Mouse (Mus musculus) ES-E14 (cell line): ENCODE data around the gene Tmcc1.

Source experiments
- CHD2 ChIP-seq: IDR thresholded peaks from 2 replicates; pipeline ENCODE4 v1.6.1; 2014; ENCODE audit warnings: mild to moderate bottlenecking, low read depth, low read length, inconsistent platforms
- HCFC1 ChIP-seq: IDR thresholded peaks from 2 replicates; pipeline ENCODE4 v1.6.1; 2012; ENCODE audit warnings: low read length, inconsistent platforms, borderline replicate concordance; ENCODE audit not compliant: insufficient read depth
- MAFK ChIP-seq: IDR thresholded peaks from 2 replicates; pipeline ENCODE4 v1.6.1; 2014; ENCODE audit warnings: mild to moderate bottlenecking, low read depth, low read length, inconsistent platforms; ENCODE audit not compliant: insufficient read depth
- ZC3H11A ChIP-seq: IDR thresholded peaks from 2 replicates; pipeline ENCODE4 v1.6.1; 2012; ENCODE audit warnings: low read depth, mild to moderate bottlenecking, inconsistent platforms, low read length, borderline replicate concordance
- ZNF384 ChIP-seq: IDR thresholded peaks from 2 replicates; pipeline ENCODE4 v1.6.1; 2012; ENCODE audit warnings: low read depth, low read length, inconsistent platforms

DNA sequence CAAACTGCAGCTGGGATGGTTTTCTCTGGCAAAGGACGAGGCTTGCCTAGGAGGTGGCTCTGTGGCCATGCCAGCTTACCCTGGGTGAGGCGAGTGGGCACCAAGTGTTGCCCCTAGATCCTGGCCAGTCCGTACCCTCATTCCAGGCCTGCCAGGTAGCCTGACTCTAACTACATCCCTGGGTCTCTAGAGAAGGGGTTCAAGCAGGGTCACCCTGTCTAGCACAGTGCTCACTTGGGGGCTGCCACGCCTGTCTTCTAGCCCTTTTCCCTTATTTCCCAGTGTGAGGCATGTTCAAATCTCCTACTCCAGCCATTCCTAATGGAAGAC lies 187.4 kb downstream of the Tmcc1 start:
- TF ChIP-seq ZNF384 = no peak
- no peak for TF ChIP-seq ZC3H11A
- TF ChIP-seq CHD2 = no peak
- TF ChIP-seq MAFK = no peak
- TF ChIP-seq HCFC1 = no peak
